Mouse (Mus musculus) ES-E14 (cell line): ENCODE results near the gene 9530077C05Rik. TPM values are rescaled to one million over a fixed set of nuclear protein-coding genes. Genes with fewer than 3 reads are reported as not detected.

Experiments
- DNase-seq: peaks from one replicate; pipeline ENCODE4 v3.0.0-alpha.2; 2013; ENCODE audit warnings: low read depth, low spot score
- H3K27ac ChIP-seq: 2 replicates; pipeline ENCODE4 v1.5.1; 2012; ENCODE audit warnings: low read depth, mild to moderate bottlenecking, low read length, moderate library complexity, mixed read lengths; ENCODE audit not compliant: poor library complexity, insufficient read depth, severe bottlenecking
- H3K36me3 ChIP-seq: 2 replicates; pipeline ENCODE4 v1.6.1; 2012; ENCODE audit warnings: mild to moderate bottlenecking, low read length, moderate library complexity, mixed read lengths; ENCODE audit not compliant: control insufficient read depth, poor library complexity, insufficient read depth, severe bottlenecking
- H3K4me1 ChIP-seq, 2 experiments: fragments of 150-350 bp in 1 of 2; sonication (generic) in 1 of 2; 2 replicates each; pipeline ENCODE4 v1.6.1; 2012; ENCODE audit warnings: low read length in 2 of 2, mild to moderate bottlenecking in 1 of 2, mixed read lengths in 1 of 2; ENCODE audit not compliant: control insufficient read depth in 2 of 2, insufficient read depth in 2 of 2, poor library complexity in 1 of 2
- H3K4me3 ChIP-seq, 2 experiments: fragments of 150-350 bp in 1 of 2; sonication (generic) in 1 of 2; 2 replicates each; pipeline ENCODE4 v1.5.1; 2012; ENCODE audit warnings: low read length in 2 of 2, low read depth in 1 of 2, mild to moderate bottlenecking in 1 of 2, mixed read lengths in 1 of 2; ENCODE audit not compliant: insufficient read depth in 1 of 2, poor library complexity in 1 of 2, severe bottlenecking in 1 of 2
- H3K9ac ChIP-seq: 2 replicates; pipeline ENCODE4 v1.6.1; 2012; ENCODE audit warnings: low read depth, mild to moderate bottlenecking, low read length, mixed read lengths; ENCODE audit not compliant: poor library complexity, insufficient read depth, severe bottlenecking
- H3K9me3 ChIP-seq: fragments of 150-350 bp; sonication (generic); 2 replicates; pipeline ENCODE4 v1.6.1; 2012; ENCODE audit warnings: low read depth, mild to moderate bottlenecking, low read length; ENCODE audit not compliant: control insufficient read depth, insufficient read depth
- CHD2 ChIP-seq: IDR thresholded peaks from 2 replicates; pipeline ENCODE4 v1.6.1; 2014; ENCODE audit warnings: mild to moderate bottlenecking, low read depth, low read length, inconsistent platforms
- HCFC1 ChIP-seq: IDR thresholded peaks from 2 replicates; pipeline ENCODE4 v1.6.1; 2012; ENCODE audit warnings: low read length, inconsistent platforms, borderline replicate concordance; ENCODE audit not compliant: insufficient read depth
- MAFK ChIP-seq: IDR thresholded peaks from 2 replicates; pipeline ENCODE4 v1.6.1; 2014; ENCODE audit warnings: mild to moderate bottlenecking, low read depth, low read length, inconsistent platforms; ENCODE audit not compliant: insufficient read depth
- ZC3H11A ChIP-seq: IDR thresholded peaks from 2 replicates; pipeline ENCODE4 v1.6.1; 2012; ENCODE audit warnings: low read depth, mild to moderate bottlenecking, inconsistent platforms, low read length, borderline replicate concordance
- ZNF384 ChIP-seq: IDR thresholded peaks from 2 replicates; pipeline ENCODE4 v1.6.1; 2012; ENCODE audit warnings: low read depth, low read length, inconsistent platforms
- in situ Hi-C, 2 experiments: fragments of 600-800 bp; cut with MboI; formaldehyde crosslinking; loops; one replicate each; pipeline ENCODE4 v1.15.1; 2025; ENCODE audit warnings: low sequenced_read_pairs in 2 of 2, inconsistent platforms in 1 of 2; ENCODE audit not compliant: unreplicated experiment in 2 of 2
- total RNA-seq: library from RNA; depleted of rRNA; stranded (reverse); fragments of 300-350 nt; gene quantifications from 2 replicates; pipeline ENCODE4 v1.2.3, GENCODE M21; 2012

The 9530077C05Rik gene
- total RNA-seq, 1 experiment = 2.2 TPM

GRCm38 (mm10) chr9:22389736-22390245 lies 21.5 kb upstream of the 9530077C05Rik start:
- no peak for TF ChIP-seq ZC3H11A
- no peak for TF ChIP-seq MAFK
- no peak for TF ChIP-seq HCFC1
- no peak for TF ChIP-seq ZNF384
- TF ChIP-seq CHD2 = no peak
- no peak for DNase-seq
- H3K9me3 ChIP-seq = no peaks in the 10 kb centered on the region
- H3K27ac ChIP-seq = peak overlapping the region; percentile 97; the same call in 1 of the 2 replicates
- peaks cover 6 to 15% of the 10 kb centered on the region in 2 experiments; a peak in 3 of 4 replicates for H3K4me1 ChIP-seq
- H3K4me3 ChIP-seq = peak overlapping the region; percentile 80 to 92
- in situ Hi-C loops = no loop called here
- peak overlapping the region; percentile 97; the same call in 1 of the 2 replicates for H3K9ac ChIP-seq
- H3K36me3 ChIP-seq = no peaks in the 10 kb centered on the region; the same call in 1 of the 2 replicates

GRCm38 (mm10) chr9:22390390-22390789 lies 20.9 kb upstream of the 9530077C05Rik start:
- peaks cover 6 to 15% of the 10 kb centered on the region in 2 experiments; a peak in 3 of 4 replicates for H3K4me1 ChIP-seq
- no peak for DNase-seq
- no peak overlapping the region for H3K4me3 ChIP-seq
- H3K36me3 ChIP-seq = no peaks in the 10 kb centered on the region; the same call in 1 of the 2 replicates
- no peak overlapping the region; the same call in 1 of the 2 replicates for H3K27ac ChIP-seq
- in situ Hi-C loops = no loop called here
- H3K9me3 ChIP-seq = no peaks in the 10 kb centered on the region
- no peak overlapping the region for H3K9ac ChIP-seq
- TF ChIP-seq ZNF384 (peak; percentile 69; the same call in 1 of the 2 replicates), MAFK (no peak)

GRCm38 (mm10) chr9:22394725-22395124 lies 16.6 kb upstream of the 9530077C05Rik start:
- H3K4me3 ChIP-seq = no peak overlapping the region
- peaks cover 2% of the 10 kb centered on the region for H3K36me3 ChIP-seq
- in situ Hi-C loops = no loop called here
- peaks cover 2 to 11% of the 10 kb centered on the region in 2 experiments; a peak in 3 of 4 replicates for H3K4me1 ChIP-seq
- DNase-seq = no peak
- no peak overlapping the region for H3K9ac ChIP-seq
- H3K27ac ChIP-seq = no peak overlapping the region
- no peaks in the 10 kb centered on the region for H3K9me3 ChIP-seq
- TF ChIP-seq CHD2 (no peak), ZC3H11A (no peak), HCFC1 (no peak), ZNF384 (no peak), MAFK (no peak)

GRCm38 (mm10) chr9:22399021-22399420 lies 12.3 kb upstream of the 9530077C05Rik start:
- Histone ChIP-seq H3K36me3 (peaks cover 2% of the 10 kb centered on the region), H3K9me3 (no peaks in the 10 kb centered on the region), H3K4me3 (no peak overlapping the region), H3K4me1 (peaks cover 2 to 3% of the 10 kb centered on the region in 2 experiments; a peak in 2 of 4 replicates), H3K9ac (no peak overlapping the region), H3K27ac (peak overlapping the region; percentile 18; the same call in 1 of the 2 replicates)
- in situ Hi-C loops = no loop called here
- TF ChIP-seq ZC3H11A = no peak
- TF ChIP-seq HCFC1 = no peak
- no peak for TF ChIP-seq CHD2
- no peak for TF ChIP-seq ZNF384
- no peak for TF ChIP-seq MAFK
- no peak for DNase-seq

GRCm38 (mm10) chr9:22402001-22402400 lies 9.3 kb upstream of the 9530077C05Rik start:
- Histone ChIP-seq H3K9ac (no peak overlapping the region), H3K36me3 (no peaks in the 10 kb centered on the region; the same call in 1 of the 2 replicates), H3K9me3 (no peaks in the 10 kb centered on the region), H3K4me3 (peak overlapping the region in 1 of 2 experiments; percentile 25; a peak in 1 of 4 replicates), H3K27ac (no peak overlapping the region), H3K4me1 (peaks cover 2 to 3% of the 10 kb centered on the region in 2 experiments; a peak in 2 of 4 replicates)
- TF ChIP-seq MAFK (no peak), HCFC1 (no peak)
- in situ Hi-C loops = no loop called here
- DNase-seq = no peak
